In genomic region chr5:139324691-139325394, GRCm38 (mm10) we compare ENCODE assay signal across 8 mouse cellular contexts. TPM values are rescaled to one million over a fixed set of nuclear protein-coding genes. Genes with fewer than 3 reads are reported as not detected.
DNase-seq lines count a peak whose midpoint lies in the region; ATAC-seq and TF ChIP-seq lines count a peak whose summit lies in the region.

No protein-coding gene starts in this region.

- WGBS in heart, embryonic 11.5 days (ENCODE audit: insufficient replicate concordance), result 4% methylated on average over 38 of the region's 62 CpGs
- WGBS in forebrain, postnatal 0 days, result 4% methylated on average over 48 of the region's 62 CpGs
- WGBS in kidney, embryonic 15.5 days, result 3% methylated on average over 46 of the region's 62 CpGs
- WGBS in liver, embryonic 16.5 days (ENCODE audit: insufficient replicate concordance), result under 1% methylated on average over 43 of the region's 62 CpGs

- H3K27ac ChIP-seq in heart, embryonic 11.5 days (ENCODE audit: low read depth, low read length), result no peak overlapping the region
- peak overlapping the region; percentile 78 for H3K27ac ChIP-seq in forebrain, postnatal 0 days (ENCODE audit: low read depth, low read length)
- no peak overlapping the region for H3K27ac ChIP-seq in kidney, embryonic 15.5 days
- H3K27ac ChIP-seq in liver, embryonic 16.5 days (ENCODE audit: low read length), result peak overlapping the region; percentile 60

- H3K27me3 ChIP-seq in heart, embryonic 11.5 days (ENCODE audit: control insufficient read depth, insufficient read depth, low read length), result peaks cover 56% of the 10 kb centered on the region
- H3K27me3 ChIP-seq in forebrain, postnatal 0 days (ENCODE audit: insufficient read depth, low read length), result no peaks in the 10 kb centered on the region
- H3K27me3 ChIP-seq in kidney, embryonic 15.5 days, result peaks cover 43% of the 10 kb centered on the region
- peaks cover 16% of the 10 kb centered on the region for H3K27me3 ChIP-seq in liver, embryonic 16.5 days (ENCODE audit: control insufficient read depth, insufficient read depth, low read depth, low read length)

- peaks cover 14% of the 10 kb centered on the region; the same call in 1 of the 2 replicates for H3K4me1 ChIP-seq in heart, embryonic 11.5 days (ENCODE audit: control insufficient read depth, insufficient read depth, low read length)
- peaks cover 16% of the 10 kb centered on the region; the same call in 1 of the 2 replicates for H3K4me1 ChIP-seq in forebrain, postnatal 0 days (ENCODE audit: insufficient read depth)
- peaks cover 25% of the 10 kb centered on the region for H3K4me1 ChIP-seq in kidney, embryonic 15.5 days
- H3K4me1 ChIP-seq in liver, embryonic 16.5 days (ENCODE audit: control insufficient read depth, low read depth, low read length), result peaks cover 17% of the 10 kb centered on the region

- H3K9me3 ChIP-seq in heart, embryonic 11.5 days (replicated peaks; ENCODE audit: control insufficient read depth, low read length), result no peaks in the 10 kb centered on the region
- H3K9me3 ChIP-seq in forebrain, postnatal 0 days (ENCODE audit: low read length), result no peaks in the 10 kb centered on the region
- no peaks in the 10 kb centered on the region for H3K9me3 ChIP-seq in kidney, embryonic 15.5 days (replicated peaks)
- H3K9me3 ChIP-seq in liver, embryonic 16.5 days (replicated peaks; ENCODE audit: control insufficient read depth, low read length), result no peaks in the 10 kb centered on the region

- TF ChIP-seq POLR2A in brain, embryonic 14.5 days (IDR thresholded peaks at IDR 0.05; ENCODE audit: borderline replicate concordance, extremely low read depth, insufficient read depth, insufficient read length, poor library complexity, severe bottlenecking), result 0 out of 2 replicates have a peak, but pooled peaks have one; percentile 14

- no peaks in the 10 kb centered on the region for H3K36me3 ChIP-seq in heart, embryonic 11.5 days (ENCODE audit: control insufficient read depth, insufficient read depth, low read length)
- no peaks in the 10 kb centered on the region for H3K36me3 ChIP-seq in forebrain, postnatal 0 days (ENCODE audit: insufficient read depth)
- no peaks in the 10 kb centered on the region for H3K36me3 ChIP-seq in kidney, embryonic 15.5 days
- no peaks in the 10 kb centered on the region for H3K36me3 ChIP-seq in liver, embryonic 16.5 days (ENCODE audit: control insufficient read depth, insufficient read depth)

- H3K9ac ChIP-seq in heart, embryonic 11.5 days (ENCODE audit: low read depth, low read length), result peak overlapping the region; percentile 63
- H3K9ac ChIP-seq in forebrain, postnatal 0 days, result peak overlapping the region; percentile 86
- H3K9ac ChIP-seq in kidney, embryonic 15.5 days, result peak overlapping the region; percentile 69
- peak overlapping the region; percentile 66 for H3K9ac ChIP-seq in liver, embryonic 16.5 days (ENCODE audit: low read depth, low read length)

- 0 out of 2 replicates have a peak, but pooled peaks have one; percentile 16 for ATAC-seq in heart, embryonic 11.5 days (replicated peaks; ENCODE audit: insufficient number of reproducible peaks, low FRiP score, low TSS enrichment)
- ATAC-seq in forebrain, postnatal 0 days, result peak; percentile 59
- peak; percentile 19 for ATAC-seq in kidney, embryonic 15.5 days (replicated peaks; ENCODE audit: low FRiP score)
- ATAC-seq in liver, embryonic 16.5 days (ENCODE audit: low read depth), result peak; percentile 30

- peak overlapping the region; percentile 61 for H3K4me3 ChIP-seq in heart, embryonic 11.5 days (ENCODE audit: low read depth, low read length)
- peak overlapping the region; percentile 79 for H3K4me3 ChIP-seq in forebrain, postnatal 0 days (ENCODE audit: low read depth, low read length)
- H3K4me3 ChIP-seq in kidney, embryonic 15.5 days (replicated peaks), result peak overlapping the region; percentile 66
- H3K4me3 ChIP-seq in liver, embryonic 16.5 days (ENCODE audit: low read depth, low read length), result peak overlapping the region; percentile 63

- DNase-seq in heart, adult 8-10 months (ENCODE audit: low spot score), result no peak
- peak; percentile 26 for DNase-seq in brain, embryonic 14.5 days (ENCODE audit: low read depth)
- DNase-seq in forebrain, postnatal 0 days, result peak; percentile 60
- DNase-seq in neural tube, embryonic 10.5 days (ENCODE audit: extremely low spot score, low spot score), result peak; percentile 46
- peak; percentile 36 to 57 for DNase-seq in thymus, postnatal 36 days

- peak overlapping the region; percentile 98 for H3K4me2 ChIP-seq in heart, embryonic 11.5 days
- peak overlapping the region; percentile 81 for H3K4me2 ChIP-seq in forebrain, postnatal 0 days (ENCODE audit: low read depth)
- peak overlapping the region; percentile 99 for H3K4me2 ChIP-seq in kidney, embryonic 15.5 days
- H3K4me2 ChIP-seq in liver, embryonic 16.5 days (ENCODE audit: low read depth, low read length), result peak overlapping the region; percentile 76

- TF ChIP-seq CTCF in brain, embryonic 14.5 days (IDR thresholded peaks at IDR 0.05; ENCODE audit: borderline replicate concordance, extremely low read depth, insufficient read depth, insufficient read length), result no peak
- TF ChIP-seq CTCF in forebrain, postnatal 0 days (IDR thresholded peaks at IDR 0.05; ENCODE audit: low read depth), result no peak

RNA-seq across cellular contexts. Expression of gene Adap1, which starts 0.6 kb away (rescaled TPM):
- polyA plus RNA-seq in heart, embryonic 11.5 days (2014; fragmentation: Nextera tagmentation; extraction: Ambion mirVana), result 1.4 and 2.5 TPM in 2 replicates
- total RNA-seq in heart, adult 8-10 months (2022), result 1 to 10 TPM; 2.1 to 4.2 (median 2.9) TPM
- polyA plus RNA-seq in brain, embryonic 14.5 days (2012; rRNA removed), result 40.8 and 66.4 TPM in 2 replicates
- 188 and 200 TPM in 2 replicates for total RNA-seq in forebrain, postnatal 0 days (2014; rRNA removed)
- 114 and 128 TPM in 2 replicates for polyA plus RNA-seq in forebrain, postnatal 0 days (2015; fragmentation: Nextera tagmentation; extraction: Ambion mirVana)
- polyA plus RNA-seq in kidney, embryonic 15.5 days (2015; fragmentation: Nextera tagmentation; extraction: Ambion mirVana), result 2.1 and 2.2 TPM in 2 replicates
- 1.1 and 1.3 TPM in 2 replicates for polyA plus RNA-seq in liver, embryonic 16.5 days (2015; fragmentation: Nextera tagmentation; extraction: Ambion mirVana)

RNA-seq across cellular contexts. Expression of gene Cox19, which starts 26.4 kb away (rescaled TPM):
- polyA plus RNA-seq in heart, embryonic 11.5 days (2014; fragmentation: Nextera tagmentation; extraction: Ambion mirVana), result 85.3 and 95.2 TPM in 2 replicates
- 100 to 1,000 TPM in 3 of 4 experiments, 10 to 100 TPM in 1; 96.9 to 114 (median 106) TPM for total RNA-seq in heart, adult 8-10 months (2022)
- polyA plus RNA-seq in brain, embryonic 14.5 days (2012; rRNA removed), result 123 and 149 TPM in 2 replicates
- 108 and 109 TPM in 2 replicates for total RNA-seq in forebrain, postnatal 0 days (2014; rRNA removed)
- polyA plus RNA-seq in forebrain, postnatal 0 days (2015; fragmentation: Nextera tagmentation; extraction: Ambion mirVana), result 85.7 and 91.1 TPM in 2 replicates
- 96.2 and 102 TPM in 2 replicates for polyA plus RNA-seq in kidney, embryonic 15.5 days (2015; fragmentation: Nextera tagmentation; extraction: Ambion mirVana)
- polyA plus RNA-seq in liver, embryonic 16.5 days (2015; fragmentation: Nextera tagmentation; extraction: Ambion mirVana), result 42.2 and 48.1 TPM in 2 replicates

RNA-seq across cellular contexts. Expression of gene Cyp2w1, which starts 27.6 kb away (rescaled TPM):
- not detected in 2 replicates for polyA plus RNA-seq in heart, embryonic 11.5 days (2014; fragmentation: Nextera tagmentation; extraction: Ambion mirVana)
- not detected for total RNA-seq in heart, adult 8-10 months (2022)
- 1.7 and 2.4 TPM in 2 replicates for polyA plus RNA-seq in brain, embryonic 14.5 days (2012; rRNA removed)
- not detected in 2 replicates for total RNA-seq in forebrain, postnatal 0 days (2014; rRNA removed)
- polyA plus RNA-seq in forebrain, postnatal 0 days (2015; fragmentation: Nextera tagmentation; extraction: Ambion mirVana), result not detected in 2 replicates
- polyA plus RNA-seq in kidney, embryonic 15.5 days (2015; fragmentation: Nextera tagmentation; extraction: Ambion mirVana), result 0.16 and 0.60 TPM in 2 replicates
- 0.42 TPM in 1 of 2 replicates, not detected in the other for polyA plus RNA-seq in liver, embryonic 16.5 days (2015; fragmentation: Nextera tagmentation; extraction: Ambion mirVana)

RNA-seq across cellular contexts. Expression of gene Gpr146, which starts 52.7 kb away (rescaled TPM):
- 7.2 and 7.5 TPM in 2 replicates for polyA plus RNA-seq in heart, embryonic 11.5 days (2014; fragmentation: Nextera tagmentation; extraction: Ambion mirVana)
- 10 to 100 TPM; 43.1 to 55.6 (median 47.0) TPM for total RNA-seq in heart, adult 8-10 months (2022)
- polyA plus RNA-seq in brain, embryonic 14.5 days (2012; rRNA removed), result 1.5 and 2.0 TPM in 2 replicates
- 3.2 and 3.3 TPM in 2 replicates for total RNA-seq in forebrain, postnatal 0 days (2014; rRNA removed)
- polyA plus RNA-seq in forebrain, postnatal 0 days (2015; fragmentation: Nextera tagmentation; extraction: Ambion mirVana), result 2.4 and 2.8 TPM in 2 replicates
- polyA plus RNA-seq in kidney, embryonic 15.5 days (2015; fragmentation: Nextera tagmentation; extraction: Ambion mirVana), result 4.1 and 5.4 TPM in 2 replicates
- 20.6 and 24.1 TPM in 2 replicates for polyA plus RNA-seq in liver, embryonic 16.5 days (2015; fragmentation: Nextera tagmentation; extraction: Ambion mirVana)

Comparison
In these comparisons a context has a peak if more than half of its experiments do, and no peak if none do; other contexts are left out.
1. H3K27ac ChIP-seq: peak in forebrain, postnatal 0 days (single experiment) and liver, embryonic 16.5 days (single experiment); none in heart, embryonic 11.5 days (single experiment) and kidney, embryonic 15.5 days (single experiment).
2. RNA of gene Adap1, which starts 0.6 kb away (polyA plus RNA-seq): 114 to 128 TPM in forebrain, postnatal 0 days and 40.8 to 66.4 TPM in brain, embryonic 14.5 days; 2.1 to 2.2 TPM in kidney, embryonic 15.5 days, 1.4 to 2.5 TPM in heart, embryonic 11.5 days and 1.1 to 1.3 TPM in liver, embryonic 16.5 days; every median in the first group is over 10 times any median in the second.
3. Peak in every context shown above with its lines, with median percentiles within 50 percentile points of each other: ATAC-seq, H3K4me2 ChIP-seq, H3K4me3 ChIP-seq and H3K9ac ChIP-seq.